Mouse (Mus musculus) 3134 (cell line): ENCODE results near the gene Blm.
A peak's percentile ranks its signal among the peaks of the same experiment; 100 is the strongest.

ENCODE experiments used
- DNase-seq: peaks from one replicate; pipeline ENCODE4 v3.0.0-alpha.2; 2011; ENCODE audit warnings: low spot score; ENCODE audit not compliant: insufficient read length; ENCODE audit errors: extremely low read depth

Gene Blm

DNA sequence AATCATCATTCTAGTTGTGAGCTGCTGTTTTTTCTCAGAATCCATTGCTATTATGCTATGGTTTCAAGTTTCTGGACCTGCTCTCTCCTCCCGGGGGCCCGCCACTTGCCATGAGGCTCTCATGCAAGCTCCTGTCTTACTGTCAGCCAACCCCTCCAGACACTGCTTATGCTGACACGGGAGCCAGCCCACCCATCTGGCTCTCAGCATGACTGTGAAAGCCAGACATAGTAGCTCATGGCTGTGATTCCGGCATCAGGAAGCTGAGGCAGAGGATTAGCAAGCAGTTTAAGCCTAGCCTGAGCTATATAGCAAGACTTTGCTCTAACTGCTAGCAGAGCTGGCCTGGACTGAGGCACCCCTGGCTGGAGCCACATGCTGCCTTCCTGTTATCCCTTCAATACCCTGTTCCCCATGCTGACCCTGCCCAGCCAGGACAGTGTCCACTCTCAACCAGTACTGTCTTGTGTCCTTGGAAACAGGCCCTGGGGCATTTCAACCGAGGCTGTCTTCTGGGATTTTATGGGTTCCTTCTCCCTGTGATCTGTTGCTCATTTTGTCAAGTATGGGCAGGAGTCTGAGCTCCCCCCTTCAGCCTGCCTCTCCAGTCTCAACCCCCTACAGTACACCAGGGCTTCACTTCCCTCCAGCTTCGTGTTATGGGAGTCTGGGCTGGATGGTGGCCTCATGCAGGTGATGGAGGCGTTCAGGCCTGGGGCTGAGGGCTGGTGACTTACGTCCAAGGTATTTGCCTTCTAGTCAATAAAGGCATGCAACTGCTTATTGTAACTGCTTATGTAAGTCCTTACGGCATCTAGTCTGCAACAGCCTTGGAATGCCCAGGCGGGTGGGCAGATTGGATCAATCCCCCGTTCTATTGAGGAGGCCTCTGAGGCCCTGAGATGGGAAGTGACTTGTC is 92.7 kb downstream of the Blm start:
- peak; percentile 76 for DNase-seq

DNA sequence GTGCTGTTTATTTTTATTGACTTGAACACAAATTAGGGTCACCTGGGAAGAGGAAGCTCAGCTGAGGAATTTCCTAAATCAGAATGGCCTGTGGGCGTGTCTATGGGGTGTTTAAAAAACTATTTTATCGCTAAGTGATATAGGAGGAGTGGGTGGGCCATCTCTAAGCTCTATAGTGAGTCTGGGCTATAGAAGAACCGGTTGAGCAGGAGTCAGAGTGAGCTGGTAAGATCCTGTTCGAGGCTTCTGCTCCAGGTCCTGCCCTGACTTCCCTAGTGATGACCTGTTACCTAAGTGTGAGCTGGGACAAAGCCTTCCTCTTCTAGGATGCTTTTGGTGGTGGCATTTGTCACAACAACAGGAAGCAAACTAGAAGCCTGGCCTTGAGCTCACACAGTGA is 94.2 kb downstream of the Blm start:
- no peak for DNase-seq

DNA sequence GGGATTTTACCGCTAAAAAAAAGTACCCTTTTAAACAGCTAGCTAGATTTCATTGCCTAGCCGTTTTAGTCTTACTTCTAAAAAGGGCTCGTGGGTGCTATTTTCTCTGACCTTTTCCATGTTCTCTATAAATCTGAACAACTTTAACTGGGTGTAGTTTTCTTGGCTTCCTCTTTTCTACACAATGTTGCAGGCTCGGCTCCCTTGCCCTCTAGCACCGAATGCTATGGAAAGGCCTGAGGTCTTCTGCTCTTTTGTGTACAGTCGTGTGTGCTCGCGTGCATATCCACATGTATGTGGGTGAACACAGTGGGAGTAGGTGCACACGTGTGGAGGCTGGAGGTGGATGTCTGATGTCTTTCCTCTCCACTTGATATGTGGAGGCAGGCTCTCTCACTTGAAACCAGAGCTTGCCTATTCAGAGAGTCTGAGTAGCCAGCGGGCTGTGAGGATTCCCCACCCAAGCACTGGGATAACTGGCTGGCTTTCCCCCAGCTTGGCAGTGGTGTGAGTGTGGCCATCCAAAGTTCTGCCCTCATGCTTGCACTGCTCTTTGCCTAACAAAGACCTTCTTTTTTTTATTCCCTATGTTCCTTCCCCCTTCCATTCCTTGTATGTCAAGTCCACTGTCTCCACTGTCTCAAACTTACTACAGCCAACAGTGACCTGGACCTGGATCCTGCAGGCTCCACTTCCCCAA is 95.0 kb downstream of the Blm start:
- DNase-seq: no peak

DNA sequence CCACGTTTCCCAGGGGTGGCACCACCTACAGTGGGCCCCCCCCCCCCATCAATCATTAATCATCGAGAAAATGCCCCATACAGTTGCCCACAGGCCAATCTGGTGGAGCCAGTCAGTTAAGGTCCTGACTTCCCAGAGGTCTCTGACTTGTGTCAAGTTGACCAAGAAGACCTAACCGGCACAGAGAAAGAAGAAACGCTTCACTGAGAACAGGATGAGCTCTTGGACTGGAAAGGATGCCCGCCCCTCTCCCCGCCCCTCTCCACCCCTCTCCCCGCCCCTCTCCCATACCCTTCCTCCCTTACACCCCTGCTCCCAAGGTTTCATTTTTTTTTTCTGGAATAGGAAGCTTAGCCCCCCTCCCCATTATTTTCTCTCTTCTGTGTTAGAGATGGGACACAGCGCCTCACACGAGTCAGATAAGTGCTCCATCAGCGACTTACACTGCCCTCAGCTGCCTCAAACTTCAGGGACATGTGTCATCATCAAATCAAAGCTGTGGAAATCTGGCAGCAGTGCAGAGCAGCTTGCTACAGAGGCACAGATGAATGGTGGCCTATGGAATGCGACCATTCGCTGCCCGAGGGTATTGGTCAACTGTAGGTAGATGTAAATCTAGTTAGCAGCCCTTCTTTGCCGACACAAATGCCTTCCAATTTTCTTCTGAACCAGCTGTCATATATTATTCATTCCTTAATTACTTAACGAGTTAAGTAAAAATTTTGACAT is 95.7 kb downstream of the Blm start:
- peak; percentile 42 for DNase-seq

DNA sequence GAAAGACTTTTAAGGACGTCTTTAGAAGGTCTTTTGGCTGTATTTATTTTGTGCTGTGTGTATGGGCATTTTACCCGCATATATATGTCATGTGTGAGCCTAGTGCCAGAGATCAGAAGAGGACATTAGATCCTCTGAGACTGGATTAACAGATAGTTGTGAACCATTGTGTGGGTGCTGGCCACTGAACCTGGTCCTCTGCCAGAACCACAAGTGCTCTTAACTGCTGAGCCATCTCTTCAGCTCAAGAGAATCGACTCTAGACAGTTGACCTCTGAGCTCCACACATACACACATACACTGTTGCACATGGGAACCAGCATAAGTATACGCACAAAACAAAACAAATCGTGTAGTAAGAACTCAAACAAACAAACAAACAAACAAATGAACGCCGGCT is 98.3 kb downstream of the Blm start:
- DNase-seq: no peak

DNA sequence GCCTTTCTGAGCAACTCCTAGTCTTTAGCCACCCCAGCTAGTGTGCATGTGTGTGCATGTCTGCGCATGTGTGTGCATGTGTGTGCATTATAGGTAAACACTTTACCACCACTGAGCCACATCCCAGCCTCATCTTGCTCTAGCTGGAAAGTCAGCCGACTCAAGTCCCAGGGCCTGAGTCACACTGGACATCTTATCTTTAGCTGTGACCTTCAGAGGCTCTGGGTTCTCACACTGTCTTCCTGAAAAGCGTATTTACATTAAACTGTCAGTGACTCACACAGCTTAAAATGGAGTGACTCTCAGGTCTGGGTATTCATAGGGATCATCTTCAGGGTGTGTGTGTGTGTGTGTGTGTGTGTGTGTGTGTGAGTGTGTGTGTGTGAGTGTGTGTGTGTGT is 99.3 kb downstream of the Blm start:
- no peak for DNase-seq

DNA sequence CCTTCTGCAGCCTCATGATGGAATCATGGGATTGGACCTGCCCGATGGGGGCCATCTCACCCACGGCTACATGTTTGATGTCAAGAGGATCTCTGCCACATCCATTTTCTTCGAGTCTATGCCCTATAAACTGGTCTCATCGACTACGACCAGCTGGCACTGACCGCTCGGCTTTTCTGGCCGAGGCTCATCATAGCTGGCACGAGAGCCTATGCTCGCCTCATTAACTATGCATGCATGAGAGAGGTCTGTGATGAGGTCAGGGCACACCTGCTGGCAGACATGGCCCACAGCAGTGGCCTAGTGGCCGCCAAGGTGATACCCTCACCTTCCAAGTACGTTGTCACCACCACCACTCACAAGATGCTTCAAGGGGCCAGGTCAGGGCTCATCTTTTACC is 105.3 kb downstream of the Blm start:
- DNase-seq: no peak

DNA sequence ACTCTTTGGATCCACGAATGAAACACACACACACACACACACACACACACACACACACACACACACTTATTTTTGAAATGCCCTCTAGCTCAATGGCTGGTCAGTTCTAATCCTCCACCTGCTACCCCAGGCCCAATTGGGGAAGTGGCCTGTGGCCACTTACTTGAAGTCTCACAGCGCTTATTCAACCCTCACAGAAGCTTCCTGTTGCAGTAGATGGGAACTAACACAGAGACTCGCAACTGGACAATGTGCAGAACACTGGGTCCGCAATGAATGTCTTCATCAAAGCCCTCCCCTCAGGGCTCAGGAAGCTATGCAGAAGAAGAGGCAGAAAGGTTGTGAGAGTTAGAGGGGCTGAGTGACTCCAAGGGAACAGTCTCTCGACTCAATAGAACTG is 107.2 kb downstream of the Blm start:
- no peak for DNase-seq

DNA sequence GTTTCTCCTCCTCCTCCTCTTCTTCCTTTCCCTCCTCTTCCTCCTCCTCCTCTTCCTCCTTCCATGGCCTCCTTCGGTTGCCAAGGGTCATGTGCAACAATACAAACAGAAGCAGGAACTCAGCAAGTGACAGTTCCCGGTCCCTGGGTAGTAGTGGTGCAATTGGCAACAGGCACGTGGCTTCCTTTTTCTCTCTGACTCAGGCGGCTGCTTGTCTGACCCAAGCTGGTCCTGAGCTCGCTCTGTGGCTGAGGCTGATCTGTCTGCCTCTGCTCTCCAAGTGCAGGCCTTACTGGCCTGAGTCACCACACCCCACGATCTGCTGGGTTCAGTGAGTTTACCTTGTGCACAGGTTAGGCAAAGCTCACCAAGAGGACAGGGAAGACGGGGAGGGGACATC is 108.6 kb downstream of the Blm start:
- peak; percentile 34 for DNase-seq

DNA sequence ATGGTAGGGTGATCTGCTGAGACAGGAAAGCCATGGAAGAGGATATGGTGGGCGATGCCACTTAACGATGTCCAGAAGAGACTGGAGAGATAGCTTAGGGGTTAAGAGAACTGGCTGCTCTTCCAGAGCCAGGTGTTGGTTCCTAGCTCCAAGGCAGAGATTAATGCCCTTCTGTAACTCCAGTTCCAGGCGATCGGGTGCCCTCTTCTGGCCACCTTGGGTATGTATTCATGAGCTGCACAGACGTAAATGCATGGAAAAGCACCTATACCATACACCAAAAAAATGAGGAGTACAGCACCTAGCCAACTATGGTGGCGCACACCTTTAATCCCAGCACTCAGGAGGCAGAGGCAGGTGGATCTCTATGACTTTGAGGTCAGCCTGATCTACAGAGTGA is 110.2 kb downstream of the Blm start:
- DNase-seq: no peak

DNA sequence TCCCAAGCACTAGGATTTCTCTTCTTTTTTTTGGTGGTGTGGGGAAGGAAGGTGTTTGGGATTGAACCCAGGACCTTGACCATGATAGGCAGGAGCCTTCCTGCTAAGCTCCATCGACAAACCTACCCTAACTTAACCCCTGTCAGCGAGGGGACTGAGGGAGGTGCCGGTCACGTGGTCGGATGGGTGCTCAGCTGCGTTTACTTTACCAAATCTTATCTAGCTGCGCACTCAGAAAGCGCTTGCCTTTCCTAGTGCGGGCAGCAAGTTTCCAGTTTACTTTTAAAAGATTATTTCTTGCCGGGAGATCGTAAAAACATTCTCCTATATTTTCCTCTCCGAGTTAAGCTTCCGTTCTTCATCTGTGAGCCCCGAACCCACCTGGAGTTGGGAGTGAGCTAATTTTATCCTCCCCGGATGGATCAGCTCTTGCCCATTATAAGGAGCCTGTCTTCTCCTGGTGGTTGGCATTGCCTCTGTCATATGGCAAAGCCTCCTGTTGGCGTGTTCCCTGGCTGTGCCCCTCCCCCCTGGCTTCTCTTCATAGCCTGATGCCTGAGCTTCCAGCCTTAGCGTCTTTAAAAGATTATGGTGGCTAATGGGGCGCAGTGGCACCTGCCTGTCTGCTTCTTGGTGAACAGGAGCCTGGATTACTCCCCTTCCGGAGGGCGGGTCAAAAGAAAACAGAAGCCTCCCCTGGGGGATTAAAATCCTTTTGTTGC is 112.0 kb downstream of the Blm start:
- DNase-seq: no peak

DNA sequence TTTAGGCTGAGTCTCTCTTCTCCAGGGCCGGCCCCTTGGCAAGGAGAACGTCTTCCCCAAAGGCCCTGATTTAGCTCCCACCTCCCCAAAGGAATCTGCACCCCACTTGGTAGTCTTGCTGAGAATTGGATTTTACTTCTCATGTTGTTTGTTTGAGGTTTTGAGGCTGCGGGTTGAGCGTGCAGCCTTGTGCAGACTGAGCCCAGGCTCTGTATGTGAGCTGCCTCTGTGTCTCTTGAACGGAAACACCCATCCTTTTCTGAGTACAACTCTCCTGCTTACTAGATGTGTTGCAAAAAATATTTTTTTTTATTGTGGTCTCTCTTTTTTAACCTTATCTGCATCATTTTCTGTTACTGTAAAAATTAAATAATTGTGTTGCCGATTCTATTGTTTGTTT is 113.3 kb downstream of the Blm start:
- DNase-seq: no peak

DNA sequence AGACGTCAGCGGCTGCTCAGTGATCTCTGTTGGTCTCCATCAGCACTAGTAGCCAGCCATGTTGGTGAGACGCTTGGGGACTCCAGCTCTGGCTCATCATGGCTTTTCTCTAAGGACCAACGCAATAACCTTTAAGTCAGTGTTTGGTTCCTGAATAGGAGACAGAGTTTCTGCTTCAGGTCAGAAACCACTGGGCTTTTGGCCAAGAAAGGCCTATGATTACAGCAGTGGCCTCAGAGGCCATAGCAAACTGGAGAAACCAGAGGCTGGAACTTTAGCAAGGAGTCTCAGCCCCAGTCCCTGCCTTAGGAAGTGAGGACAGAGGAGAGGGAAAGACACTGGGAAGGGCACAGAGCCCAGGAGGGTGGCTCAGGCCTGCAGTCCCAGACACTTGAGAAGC is 114.3 kb downstream of the Blm start:
- no peak for DNase-seq

DNA sequence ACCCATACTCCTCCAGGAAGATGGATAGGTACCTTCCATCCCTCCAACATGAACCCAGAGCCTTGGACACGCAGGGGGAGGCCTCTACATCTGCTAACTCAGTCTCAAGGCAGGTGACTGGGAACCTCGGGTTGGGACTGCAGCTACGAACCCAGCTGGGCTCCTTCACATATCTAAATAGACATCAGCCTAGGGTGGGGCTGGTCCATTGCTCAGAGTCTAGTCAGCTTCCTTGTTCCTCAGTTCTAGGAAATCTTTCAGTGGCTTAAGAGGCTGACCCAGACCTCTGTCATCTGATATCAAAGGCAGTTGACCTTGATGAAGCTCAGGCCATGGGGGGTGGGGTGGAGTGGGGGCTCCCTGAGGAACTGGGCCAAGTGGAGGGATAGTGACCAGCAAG is 115.6 kb downstream of the Blm start:
- no peak for DNase-seq

DNA sequence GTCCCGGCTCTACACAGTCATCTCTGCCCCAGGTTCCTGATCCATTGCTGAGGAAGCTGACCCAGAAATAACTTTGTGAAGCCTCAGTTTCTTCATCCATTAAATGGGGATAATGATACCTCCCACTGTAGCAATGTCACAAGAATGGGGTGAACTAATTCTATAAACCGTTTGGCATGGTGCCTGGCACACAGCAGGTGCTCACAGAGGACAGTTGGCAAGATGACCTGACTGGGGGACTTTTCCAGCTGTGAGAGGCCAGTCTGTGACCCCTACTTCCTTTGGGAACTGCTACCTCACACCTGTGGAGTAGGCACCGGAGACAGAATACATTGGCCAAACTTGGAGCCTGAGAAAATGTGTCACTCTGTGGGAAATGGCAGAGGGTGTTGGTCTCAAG is 116.9 kb downstream of the Blm start:
- DNase-seq: no peak

DNA sequence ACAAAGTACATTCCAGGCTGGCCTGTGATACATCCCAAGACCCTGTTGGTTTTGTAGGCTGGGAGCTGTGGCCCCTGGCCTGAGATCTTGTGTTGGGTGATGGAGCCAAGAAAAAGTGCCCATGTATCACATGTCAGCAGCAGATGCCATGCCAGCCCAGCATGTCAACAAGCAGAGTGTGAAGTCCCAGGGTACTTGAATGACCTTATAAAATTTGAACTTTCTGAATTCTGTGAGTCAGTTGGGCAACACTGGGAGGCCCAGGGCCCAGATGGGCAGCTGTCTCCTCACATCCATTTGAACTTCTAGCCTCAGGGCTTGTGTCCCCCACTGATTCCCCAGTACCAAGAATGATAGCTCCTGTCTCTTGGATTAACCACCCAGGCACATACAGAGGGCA is 117.3 kb downstream of the Blm start:
- DNase-seq: no peak

DNA sequence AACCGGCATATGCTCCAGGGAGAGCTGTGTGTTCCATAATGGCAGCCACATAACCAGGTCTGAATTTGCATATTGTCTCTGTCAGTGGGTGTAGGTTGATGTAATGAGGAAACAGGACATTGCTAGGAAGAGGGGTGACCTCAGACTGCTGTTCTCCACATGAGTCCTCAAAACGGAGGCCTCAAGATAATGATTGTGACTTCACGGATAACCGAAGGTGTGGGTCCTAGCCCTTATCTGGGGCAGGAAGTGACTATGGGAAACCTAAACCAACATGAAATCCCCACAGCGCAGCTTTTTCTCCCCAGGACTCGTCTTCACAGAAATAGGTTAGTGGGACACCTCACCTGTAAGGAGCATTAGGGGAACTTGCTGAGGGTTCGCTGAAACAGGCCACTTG is 118.0 kb downstream of the Blm start:
- DNase-seq: no peak

DNA sequence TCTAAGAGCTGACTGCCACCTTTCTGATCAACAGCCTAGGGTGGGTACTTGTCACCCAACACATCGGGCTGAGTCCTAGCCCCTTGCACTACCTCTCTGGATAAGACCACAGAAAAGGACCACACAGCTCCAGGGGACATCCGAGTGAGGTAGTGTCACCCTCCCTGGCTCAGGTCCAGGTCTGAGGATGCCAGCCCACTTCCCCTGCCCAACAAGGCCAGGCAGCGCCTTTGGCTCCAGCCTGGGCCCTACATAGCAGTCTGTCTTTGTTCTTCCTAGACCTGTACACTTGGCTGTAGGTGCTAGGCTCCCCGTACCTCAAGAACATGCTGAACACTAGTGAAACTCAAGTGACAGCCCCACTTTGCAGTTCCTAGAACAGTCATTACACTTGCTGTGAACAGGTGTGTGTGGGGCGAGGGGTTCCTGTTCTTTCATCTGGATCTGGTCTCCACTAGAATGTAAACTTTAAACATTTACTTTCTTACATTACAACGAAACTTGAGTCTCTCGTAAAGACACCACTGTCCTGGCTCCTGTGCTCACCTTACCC is 120.5 kb downstream of the Blm start:
- DNase-seq: no peak

DNA sequence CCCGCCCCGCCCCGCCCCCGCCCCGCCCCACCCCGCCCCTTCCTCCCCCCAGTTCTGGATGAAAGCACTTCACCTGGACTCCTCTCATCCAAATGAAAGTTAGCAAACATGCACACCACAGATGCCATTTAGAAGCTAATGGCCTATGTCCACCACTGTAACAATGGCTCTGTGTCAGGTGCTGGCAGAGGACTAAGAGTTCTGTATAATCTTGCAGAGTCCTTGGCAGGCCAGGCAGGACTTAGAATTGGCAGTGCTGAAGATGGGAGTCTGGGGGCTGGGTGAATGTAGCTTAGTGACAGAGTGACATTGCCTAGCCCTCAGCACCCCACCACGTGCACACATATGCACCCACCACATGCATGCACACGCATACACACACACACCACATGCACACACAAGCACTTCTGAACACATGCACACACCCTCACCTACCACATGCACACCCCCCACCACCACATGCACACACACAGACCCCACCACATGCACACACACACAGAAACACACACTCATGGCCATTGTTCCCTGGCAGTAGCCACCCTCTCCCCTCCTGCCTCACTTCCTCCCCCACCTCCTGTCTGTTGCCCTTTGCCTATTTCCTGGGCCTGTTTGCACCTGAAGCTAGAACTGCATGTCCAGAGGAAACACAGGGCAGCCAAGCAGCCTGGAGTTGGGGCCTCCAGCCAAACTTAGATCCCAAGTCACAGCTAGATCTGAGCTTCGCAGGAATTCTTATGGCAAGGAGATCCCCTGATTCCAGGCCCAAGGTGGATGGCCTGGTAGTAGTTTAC is 121.2 kb downstream of the Blm start:
- DNase-seq: no peak

DNA sequence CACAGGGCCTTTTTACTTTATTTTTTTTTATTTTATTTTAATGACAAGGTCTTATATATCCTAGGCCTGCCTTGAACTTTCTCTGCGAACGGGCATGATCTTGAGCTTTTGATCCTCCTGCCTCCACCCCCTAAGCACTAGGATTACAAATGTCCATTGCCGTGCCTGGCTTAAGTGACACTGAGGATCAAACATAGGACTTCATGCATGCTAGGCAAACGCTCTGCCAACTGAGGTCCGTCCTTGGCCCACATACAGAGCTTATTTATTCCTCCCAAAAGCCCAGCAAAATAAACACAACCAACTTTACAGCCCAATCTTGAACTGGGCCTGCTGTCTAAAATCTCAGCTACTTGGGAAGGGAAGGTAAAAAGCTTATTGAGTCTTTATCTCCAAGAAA is 122.1 kb downstream of the Blm start:
- DNase-seq: no peak
